Mouse (Mus musculus) stomach, postnatal 0 days (tissue): ENCODE measurements around the gene Tmco4. TPM values are rescaled to one million over a fixed set of nuclear protein-coding genes. Genes with fewer than 3 reads are reported as not detected.

ENCODE experiments used
- ATAC-seq: fragments of 200-750 bp; cut with Nextera tagmentation; 2 replicates; pipeline ENCODE4 v1.8.0; 2017; ENCODE audit not compliant: low FRiP score, low TSS enrichment
- DNase-seq: peaks from one replicate; pipeline ENCODE4 v3.0.0-alpha.2; 2016; ENCODE audit warnings: low spot score
- H3K27ac ChIP-seq: fragments of 300-500 bp; sonication (generic); replicated peaks from 2 replicates; pipeline ENCODE4 v1.5.1; 2014; ENCODE audit warnings: mild to moderate bottlenecking, control low read depth
- H3K27me3 ChIP-seq: fragments of 300-500 bp; sonication (generic); 2 replicates; pipeline ENCODE4 v1.6.1; 2014; ENCODE audit warnings: low read length; ENCODE audit not compliant: control insufficient read depth, insufficient read depth
- H3K36me3 ChIP-seq: fragments of 300-500 bp; sonication (generic); 2 replicates; pipeline ENCODE4 v1.6.1; 2014; ENCODE audit warnings: low read length, mixed read lengths; ENCODE audit not compliant: control insufficient read depth, insufficient read depth
- H3K4me1 ChIP-seq: fragments of 300-500 bp; sonication (generic); replicated peaks from 2 replicates; pipeline ENCODE4 v1.6.1; 2014; ENCODE audit warnings: antibody characterized with exemption; ENCODE audit not compliant: control insufficient read depth, insufficient read depth
- H3K4me2 ChIP-seq: fragments of 300-500 bp; sonication (generic); replicated peaks from 2 replicates; pipeline ENCODE4 v1.6.1; 2014; ENCODE audit warnings: low read depth, mild to moderate bottlenecking, control low read depth, moderate library complexity
- H3K4me3 ChIP-seq: fragments of 300-500 bp; sonication (generic); 2 replicates; pipeline ENCODE4 v1.5.1; 2014; ENCODE audit warnings: low read depth, low read length, control low read depth
- H3K9ac ChIP-seq: fragments of 300-500 bp; sonication (generic); 2 replicates; pipeline ENCODE4 v1.6.1; 2014; ENCODE audit warnings: mild to moderate bottlenecking, low read length, control low read depth, mixed read lengths
- H3K9me3 ChIP-seq: fragments of 300-500 bp; sonication (generic); 2 replicates; pipeline ENCODE4 v1.6.1; 2016; ENCODE audit warnings: low read length; ENCODE audit not compliant: control insufficient read depth
- CTCF ChIP-seq: IDR thresholded peaks from 2 replicates; pipeline ENCODE4 v1.5.1; 2016; ENCODE audit warnings: antibody characterized with exemption, low read depth, mild to moderate bottlenecking, moderate library complexity
- EP300 ChIP-seq: optimal IDR thresholded peaks from 2 replicates; pipeline ENCODE3; 2016; ENCODE audit warnings: antibody characterized with exemption
- WGBS: fragments of 180-500 bp; shearing (Covaris S2); extraction: QIAGEN DNeasy Blood & Tissue Kit; methylation state at CpG from one replicate; pipeline ENCODE4 v1.1.7; 2014; 5-methylcytosine and 5-hydroxymethylcytosine counted together
- polyA plus RNA-seq: library from polyadenylated mRNA; unstranded; fragments of >200 nt; fragmentation: Nextera tagmentation; extraction: Ambion mirVana; gene quantifications from 2 replicates; pipeline ENCODE4 v1.2.1, GENCODE M21; 2015

Gene Tmco4
- polyA plus RNA-seq, 1 experiment from 2014 or later = 10.8 TPM

DNA sequence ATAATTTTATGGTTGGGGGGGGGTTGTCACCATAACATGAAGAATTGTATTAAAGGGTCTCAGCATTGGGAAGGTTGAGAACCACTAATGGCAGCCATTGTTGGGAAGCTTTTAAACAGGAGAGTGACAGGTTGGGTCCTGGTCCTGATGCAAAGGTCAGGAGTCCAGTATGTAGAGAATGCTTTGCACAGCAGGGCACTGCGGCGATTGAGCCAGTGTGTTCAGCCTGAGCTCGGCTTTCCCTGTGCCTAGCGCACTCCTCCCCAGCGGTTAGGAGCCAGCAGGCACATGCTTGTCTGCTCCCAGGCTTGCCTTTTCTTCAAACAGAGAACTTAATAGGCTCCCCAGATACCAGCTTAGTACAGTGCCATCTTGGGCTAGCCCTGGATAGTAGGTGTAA is 13.6 kb downstream of the Tmco4 start:
- DNase-seq = no peak
- WGBS = 56% methylated on average over 5 of the region's 5 CpGs
- H3K36me3 ChIP-seq = no peaks in the 10 kb centered on the region
- H3K4me2 ChIP-seq = no peak overlapping the region
- no peaks in the 10 kb centered on the region for H3K27me3 ChIP-seq
- no peak overlapping the region for H3K9ac ChIP-seq
- no peak overlapping the region for H3K4me3 ChIP-seq
- peak; percentile 46; the same call in 1 of the 2 replicates for ATAC-seq
- TF ChIP-seq EP300 = no peak
- no peak for TF ChIP-seq CTCF
- H3K27ac ChIP-seq = no peak overlapping the region
- no peaks in the 10 kb centered on the region for H3K9me3 ChIP-seq
- no peaks in the 10 kb centered on the region for H3K4me1 ChIP-seq

DNA sequence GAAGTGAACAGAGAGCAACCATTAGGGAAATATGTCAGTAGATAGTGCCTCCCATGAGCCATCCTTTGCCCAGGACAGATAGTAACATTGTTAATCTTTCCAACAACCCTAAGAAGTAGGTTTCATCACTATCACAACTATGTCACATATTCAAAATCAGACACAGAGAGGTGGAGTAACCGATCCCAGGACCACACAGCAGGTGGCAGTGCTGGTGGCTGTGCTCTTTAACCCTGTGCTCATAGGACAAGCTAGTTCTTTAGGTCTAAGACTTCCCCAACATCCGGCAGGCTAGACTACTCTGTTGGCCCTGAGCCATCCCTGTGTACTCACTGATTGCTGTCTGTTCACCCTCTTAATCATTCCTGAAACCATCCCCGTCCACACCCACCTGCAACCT is 21.7 kb downstream of the Tmco4 start:
- H3K4me1 ChIP-seq = no peaks in the 10 kb centered on the region
- TF ChIP-seq EP300 (no peak), CTCF (peak; percentile 30)
- no peaks in the 10 kb centered on the region for H3K27me3 ChIP-seq
- DNase-seq (no peak), ATAC-seq (no peak)
- H3K27ac ChIP-seq = no peak overlapping the region
- H3K4me3 ChIP-seq = no peak overlapping the region
- H3K9ac ChIP-seq = no peak overlapping the region
- no peaks in the 10 kb centered on the region; the same call in 1 of the 2 replicates for H3K36me3 ChIP-seq
- no peak overlapping the region for H3K4me2 ChIP-seq
- no peaks in the 10 kb centered on the region for H3K9me3 ChIP-seq
- WGBS = 61% methylated on average over 3 of the region's 3 CpGs

DNA sequence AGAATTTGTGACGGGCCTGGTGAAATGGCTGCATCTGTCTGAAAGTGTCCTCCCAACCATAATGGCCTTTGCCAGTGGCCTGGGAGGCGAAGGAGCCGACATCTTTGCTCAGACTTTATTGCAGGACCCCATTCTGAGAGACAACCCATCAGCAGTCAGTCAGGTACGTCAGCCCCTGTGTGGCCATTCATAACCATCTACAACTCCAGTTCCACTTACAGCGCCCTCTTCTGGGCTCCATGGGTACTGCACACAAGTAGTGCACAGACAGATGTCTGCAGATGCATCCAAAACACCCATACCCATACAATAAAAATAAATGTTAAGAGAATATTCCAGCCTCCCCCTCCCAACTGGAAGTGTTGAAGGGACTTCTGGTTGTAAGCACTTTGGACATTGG is 23.7 kb downstream of the Tmco4 start:
- TF ChIP-seq CTCF = peak; percentile 65
- no peak for TF ChIP-seq EP300
- Histone ChIP-seq H3K9ac (no peak overlapping the region), H3K4me1 (no peaks in the 10 kb centered on the region), H3K9me3 (no peaks in the 10 kb centered on the region), H3K27ac (no peak overlapping the region), H3K4me2 (no peak overlapping the region), H3K36me3 (no peaks in the 10 kb centered on the region; the same call in 1 of the 2 replicates), H3K4me3 (no peak overlapping the region), H3K27me3 (no peaks in the 10 kb centered on the region)
- DNase-seq = no peak
- 77% methylated on average over 5 of the region's 5 CpGs for WGBS
- ATAC-seq = no peak

DNA sequence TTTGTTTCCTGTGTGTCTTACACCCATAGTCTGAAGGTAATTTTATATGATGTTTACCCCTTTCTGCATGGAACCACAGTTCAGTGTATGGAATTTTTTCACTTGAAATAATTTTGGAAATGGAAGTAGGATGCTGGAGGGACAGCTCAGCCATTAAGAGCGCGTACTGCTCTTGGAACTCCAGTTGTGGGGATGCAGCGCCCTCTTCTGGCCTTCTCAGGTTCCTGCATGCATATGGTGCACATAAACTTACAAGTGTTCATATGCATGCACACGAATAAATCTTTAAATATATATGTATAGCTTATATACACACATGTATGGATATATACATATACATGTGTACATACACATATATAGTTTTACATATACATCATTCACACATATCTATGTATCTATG is 24.4 kb downstream of the Tmco4 start:
- no peak for DNase-seq
- H3K4me1 ChIP-seq = no peaks in the 10 kb centered on the region
- 91% methylated on average over 4 of the region's 4 CpGs for WGBS

DNA sequence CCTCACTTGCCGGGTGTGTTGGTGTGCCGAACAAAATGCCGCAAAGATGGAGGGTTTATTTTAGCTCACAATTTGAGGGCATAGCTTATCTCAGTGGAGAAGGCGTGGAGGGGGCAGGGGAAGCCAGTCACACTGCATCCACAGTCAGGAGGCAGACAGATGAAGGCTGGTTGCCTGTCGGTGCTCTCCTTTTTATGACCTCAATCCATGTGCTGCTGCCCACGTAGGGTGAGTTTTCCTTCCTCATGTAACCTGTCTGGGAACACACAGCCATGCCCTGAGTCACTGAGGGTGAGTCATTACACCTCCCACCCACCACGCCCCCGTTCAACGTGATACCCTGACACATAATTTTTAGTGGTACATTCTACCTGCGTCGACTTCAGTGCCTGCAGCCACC is 25.9 kb downstream of the Tmco4 start:
- WGBS = 65% methylated on average over 11 of the region's 11 CpGs
- Histone ChIP-seq H3K4me2 (no peak overlapping the region), H3K9me3 (no peaks in the 10 kb centered on the region), H3K27ac (no peak overlapping the region), H3K36me3 (no peaks in the 10 kb centered on the region), H3K4me3 (no peak overlapping the region), H3K9ac (no peak overlapping the region), H3K27me3 (no peaks in the 10 kb centered on the region), H3K4me1 (no peaks in the 10 kb centered on the region)
- peak; percentile 60 for DNase-seq
- no peak for TF ChIP-seq CTCF
- TF ChIP-seq EP300 = no peak
- ATAC-seq = peak; percentile 61; the same call in 1 of the 2 replicates

More for the DNA sequence above, 24.4 kb downstream of the Tmco4 start:
- no peak for TF ChIP-seq EP300
- peak; percentile 57 for TF ChIP-seq CTCF
- no peak for ATAC-seq
- Histone ChIP-seq H3K4me3 (no peak overlapping the region), H3K4me2 (no peak overlapping the region), H3K27ac (no peak overlapping the region), H3K9ac (no peak overlapping the region), H3K27me3 (no peaks in the 10 kb centered on the region), H3K9me3 (no peaks in the 10 kb centered on the region), H3K36me3 (no peaks in the 10 kb centered on the region)

DNA sequence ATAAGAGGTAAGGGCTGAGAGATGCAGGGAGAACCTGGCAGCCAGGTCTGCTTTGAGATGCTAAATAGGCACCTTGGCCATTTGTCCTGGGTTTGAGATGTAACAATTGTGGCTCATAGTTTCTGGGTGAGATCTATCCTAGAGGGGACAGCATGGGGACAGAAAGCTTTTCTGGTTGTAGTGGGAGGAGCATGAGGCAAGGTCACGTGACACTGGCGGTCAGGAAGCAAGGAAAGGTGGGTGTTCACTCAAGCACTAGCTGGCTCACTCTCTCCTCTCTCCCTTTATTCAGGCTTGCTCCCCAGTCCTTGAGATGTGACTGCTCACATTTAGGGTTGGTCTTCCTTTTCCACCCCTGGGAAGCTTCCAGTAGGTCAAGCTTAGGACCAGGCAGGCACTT is 28.3 kb downstream of the Tmco4 start:
- Histone ChIP-seq H3K36me3 (no peaks in the 10 kb centered on the region), H3K27ac (no peak overlapping the region)

More for the DNA sequence above, 28.3 kb downstream of the Tmco4 start:
- Histone ChIP-seq H3K4me2 (no peak overlapping the region), H3K9ac (no peak overlapping the region), H3K4me3 (no peak overlapping the region), H3K4me1 (no peaks in the 10 kb centered on the region), H3K9me3 (no peaks in the 10 kb centered on the region), H3K27me3 (no peaks in the 10 kb centered on the region)
- DNase-seq = no peak
- TF ChIP-seq EP300 (no peak), CTCF (no peak)
- WGBS = 39% methylated on average over 2 of the region's 2 CpGs
- ATAC-seq = no peak
